10 mouse cellular contexts compared by ENCODE assay signal in genomic region chr4:61855831-61856698, GRCm38 (mm10). TPM values are rescaled to one million over a fixed set of nuclear protein-coding genes. Genes with fewer than 3 reads are reported as not detected.
A peak's percentile ranks its signal among the peaks of the same experiment; 100 is the strongest.
DNase-seq lines count a peak whose midpoint lies in the region; ATAC-seq lines count a peak whose summit lies in the region.
"Had no signal": no experiment of that assay in that cellular context is flagged by ENCODE, and none has a peak within 500 bp of the region (broad histone marks: within the 10 kb centered on the region; RNA-seq: fewer than 3 reads in every experiment).

No protein-coding gene starts in this region.

- no peaks in the 10 kb centered on the region for H3K27me3 ChIP-seq in limb, embryonic 11.5 days (ENCODE audit: control insufficient read depth, insufficient read depth, low read length)
- no peaks in the 10 kb centered on the region for H3K27me3 ChIP-seq in limb, embryonic 10.5 days (ENCODE audit: low read depth, poor library complexity, severe bottlenecking)
- no peaks in the 10 kb centered on the region for H3K27me3 ChIP-seq in intestine, embryonic 16.5 days (replicated peaks; ENCODE audit: control insufficient read depth, insufficient read depth, low read length)
- H3K27me3 ChIP-seq in stomach, embryonic 15.5 days (replicated peaks) = no peaks in the 10 kb centered on the region
- H3K27me3 ChIP-seq in forebrain, embryonic 12.5 days = no peaks in the 10 kb centered on the region

- intact Hi-C loops in heart, postnatal 10 days (cut with DNase I) = no loop called here

- no peaks in the 10 kb centered on the region; the same call in 1 of the 2 replicates for H3K36me3 ChIP-seq in limb, embryonic 11.5 days (ENCODE audit: control insufficient read depth, insufficient read depth, low read length)
- no peaks in the 10 kb centered on the region for H3K36me3 ChIP-seq in limb, embryonic 10.5 days
- no peaks in the 10 kb centered on the region for H3K36me3 ChIP-seq in intestine, embryonic 16.5 days (ENCODE audit: control insufficient read depth, insufficient read depth, low read length)
- H3K36me3 ChIP-seq in stomach, embryonic 15.5 days = no peaks in the 10 kb centered on the region
- no peaks in the 10 kb centered on the region for H3K36me3 ChIP-seq in forebrain, embryonic 12.5 days (replicated peaks)

- no peaks in the 10 kb centered on the region for H3K4me1 ChIP-seq in limb, embryonic 11.5 days (ENCODE audit: control insufficient read depth, insufficient read depth, low read length)
- H3K4me1 ChIP-seq in limb, embryonic 10.5 days = no peaks in the 10 kb centered on the region
- H3K4me1 ChIP-seq in intestine, embryonic 16.5 days (ENCODE audit: control insufficient read depth, insufficient read depth, low read length) = no peaks in the 10 kb centered on the region
- H3K4me1 ChIP-seq in stomach, embryonic 15.5 days = no peaks in the 10 kb centered on the region
- H3K4me1 ChIP-seq in forebrain, embryonic 12.5 days = no peaks in the 10 kb centered on the region

- no peak overlapping the region for H3K9ac ChIP-seq in limb, embryonic 11.5 days (ENCODE audit: low read length)
- no peak overlapping the region for H3K9ac ChIP-seq in intestine, embryonic 16.5 days (ENCODE audit: low read depth, low read length)
- no peak overlapping the region for H3K9ac ChIP-seq in stomach, embryonic 15.5 days
- H3K9ac ChIP-seq in forebrain, embryonic 12.5 days = no peak overlapping the region

- WGBS in limb, embryonic 11.5 days = 84% methylated on average over 18 of the region's 18 CpGs
- WGBS in limb, embryonic 10.5 days = 86% methylated on average over 18 of the region's 18 CpGs
- WGBS in intestine, embryonic 16.5 days = 65% methylated on average over 18 of the region's 18 CpGs
- WGBS in stomach, embryonic 15.5 days = 68% methylated on average over 18 of the region's 18 CpGs
- WGBS in forebrain, embryonic 12.5 days = 92% methylated on average over 18 of the region's 18 CpGs

- H3K9me3 ChIP-seq in limb, embryonic 11.5 days (ENCODE audit: control insufficient read depth, low read length) = peaks cover 4% of the 10 kb centered on the region; the same call in 1 of the 2 replicates
- H3K9me3 ChIP-seq in limb, embryonic 10.5 days (replicated peaks) = no peaks in the 10 kb centered on the region; the same call in 1 of the 2 replicates
- no peaks in the 10 kb centered on the region for H3K9me3 ChIP-seq in intestine, embryonic 16.5 days (ENCODE audit: control insufficient read depth, low read length)
- H3K9me3 ChIP-seq in stomach, embryonic 15.5 days = no peaks in the 10 kb centered on the region
- no peaks in the 10 kb centered on the region for H3K9me3 ChIP-seq in forebrain, embryonic 12.5 days

- no peak for DNase-seq in limb, embryonic 11.5 days (ENCODE audit: low spot score)
- no peak for DNase-seq in limb, embryonic 10.5 days (ENCODE audit: low spot score)
- peak; percentile 6 to 8 for DNase-seq in heart, postnatal 10 days
- DNase-seq in testis, postnatal 14 days (ENCODE audit: low spot score) = no peak
- DNase-seq: adrenal gland, adult 8-10 months; cerebellum, adult 18-20 months had no signal

- no peak overlapping the region for H3K27ac ChIP-seq in limb, embryonic 11.5 days (replicated peaks; ENCODE audit: low read depth, low read length)
- no peak overlapping the region for H3K27ac ChIP-seq in limb, embryonic 10.5 days
- peak overlapping the region; percentile 64 for H3K27ac ChIP-seq in intestine, embryonic 16.5 days (ENCODE audit: low read length)
- peak overlapping the region; percentile 33; the same call in 1 of the 2 replicates for H3K27ac ChIP-seq in stomach, embryonic 15.5 days
- no peak overlapping the region for H3K27ac ChIP-seq in forebrain, embryonic 12.5 days

- no peak overlapping the region for H3K4me2 ChIP-seq in limb, embryonic 11.5 days (ENCODE audit: low read depth, severe bottlenecking)
- no peak overlapping the region for H3K4me2 ChIP-seq in intestine, embryonic 16.5 days (ENCODE audit: low read depth, low read length)
- no peak overlapping the region for H3K4me2 ChIP-seq in stomach, embryonic 15.5 days
- no peak overlapping the region for H3K4me2 ChIP-seq in forebrain, embryonic 12.5 days

- no peak overlapping the region for H3K4me3 ChIP-seq in limb, embryonic 11.5 days (ENCODE audit: low read depth, low read length)
- no peak overlapping the region for H3K4me3 ChIP-seq in limb, embryonic 10.5 days
- no peak overlapping the region for H3K4me3 ChIP-seq in intestine, embryonic 16.5 days (ENCODE audit: low read length)
- no peak overlapping the region for H3K4me3 ChIP-seq in stomach, embryonic 15.5 days (replicated peaks)
- no peak overlapping the region for H3K4me3 ChIP-seq in forebrain, embryonic 12.5 days (replicated peaks)

- ATAC-seq in limb, embryonic 11.5 days (ENCODE audit: insufficient number of reproducible peaks, low FRiP score, low TSS enrichment, low read depth) = peak; percentile 65; the same call in 1 of the 2 replicates
- ATAC-seq in intestine, embryonic 16.5 days = peak; percentile 97
- peak; percentile 80 for ATAC-seq in stomach, embryonic 15.5 days (ENCODE audit: insufficient read depth, low FRiP score, low read depth)
- no peak; the same call in 1 of the 2 replicates for ATAC-seq in forebrain, embryonic 12.5 days (ENCODE audit: low FRiP score)

RNA-seq across cellular contexts. Expression of gene Mup5, which starts 21.0 kb away (rescaled TPM):
- polyA plus RNA-seq in limb, embryonic 11.5 days (2014; fragmentation: Nextera tagmentation; extraction: Ambion mirVana) = not detected in 2 replicates
- not detected in 2 replicates for polyA plus RNA-seq in limb, embryonic 10.5 days (2016; fragmentation: Nextera tagmentation; extraction: Ambion mirVana)
- not detected for total RNA-seq in heart, postnatal 10 days (2021)
- not detected in 2 replicates for polyA plus RNA-seq in intestine, embryonic 16.5 days (2015; fragmentation: Nextera tagmentation; extraction: Ambion mirVana)
- not detected in 2 replicates for polyA plus RNA-seq in stomach, embryonic 15.5 days (2015; fragmentation: Nextera tagmentation; extraction: Ambion mirVana)
- not detected in 2 replicates for polyA plus RNA-seq in forebrain, embryonic 12.5 days (2016; fragmentation: Nextera tagmentation; extraction: Ambion mirVana)
- total RNA-seq: adrenal gland, adult 8-10 months; MEL had no signal

Comparison
In these comparisons a context has a peak if more than half of its experiments do, and no peak if none do; other contexts are left out.
1. DNase-seq: peak in heart, postnatal 10 days (2 of 2); none in limb, embryonic 11.5 days (single experiment), limb, embryonic 10.5 days (single experiment) and testis, postnatal 14 days (single experiment).
2. H3K27ac ChIP-seq: peak in intestine, embryonic 16.5 days (single experiment) and stomach, embryonic 15.5 days (single experiment); none in limb, embryonic 11.5 days (single experiment), limb, embryonic 10.5 days (single experiment) and forebrain, embryonic 12.5 days (single experiment).